Mouse (Mus musculus): ENCODE results near the gene Gm6367.
"Not testable (repeated sequence)": the region's sequence is repeated elsewhere in the genome, so short reads cannot be mapped to it uniquely, and the experiment has no call there.

Gm6367 gene

GRCm38 (mm10) chr5:94988326-94988725 is at the start of gene Gm6367:
Gene Gm6367, plus strand, starts transcription at chr5:94988626.
- DNase-seq (ENCODE audit: low spot score in 2 of 2), result not testable (repeated sequence)

All from heart, adult 9 months (tissue).